Mouse (Mus musculus): Measurements from ENCODE around the gene Gtf3c5.

Gtf3c5 gene

GRCm38 (mm10) chr2:28569903-28570302 lies 13.6 kb downstream of the Gtf3c5 start:
- no peak for DNase-seq (ENCODE audit: low spot score in 2 of 2)

GRCm38 (mm10) chr2:28566545-28566944 lies 17.0 kb downstream of the Gtf3c5 start:
- DNase-seq (ENCODE audit: low spot score in 2 of 2): no peak

GRCm38 (mm10) chr2:28564380-28564779 lies 19.2 kb downstream of the Gtf3c5 start:
- DNase-seq (ENCODE audit: low spot score in 2 of 2): no peak

- DNase-seq (ENCODE audit: low spot score in 2 of 2): no peak
Measured at GRCm38 (mm10) chr2:28563830-28564229, 19.7 kb downstream of the Gtf3c5 start.

GRCm38 (mm10) chr2:28563303-28563702 lies 20.2 kb downstream of the Gtf3c5 start, which contains the start of gene Cel:
Gene Cel (minus strand): TSS chr2:28563403.
- no peak for DNase-seq (ENCODE audit: low spot score in 2 of 2)

GRCm38 (mm10) chr2:28557452-28557851 lies 26.1 kb downstream of the Gtf3c5 start:
- no peak for DNase-seq (ENCODE audit: low spot score in 2 of 2)

- no peak for DNase-seq (ENCODE audit: low spot score in 2 of 2)
Measured at GRCm38 (mm10) chr2:28552301-28552700, 31.2 kb downstream of the Gtf3c5 start.

GRCm38 (mm10) chr2:28549157-28549556 lies 34.4 kb downstream of the Gtf3c5 start:
- DNase-seq (ENCODE audit: low spot score in 2 of 2): no peak

GRCm38 (mm10) chr2:28547237-28548172 lies 36.0 kb downstream of the Gtf3c5 start:
- peak; percentile 78 to 79 for DNase-seq (ENCODE audit: low spot score in 2 of 2)

- no peak for DNase-seq (ENCODE audit: low spot score in 2 of 2)
Measured at GRCm38 (mm10) chr2:28546560-28546959, 37.0 kb downstream of the Gtf3c5 start.

- no peak for DNase-seq (ENCODE audit: low spot score in 2 of 2)
Measured at GRCm38 (mm10) chr2:28545976-28546375, 37.6 kb downstream of the Gtf3c5 start.

- DNase-seq (ENCODE audit: low spot score in 2 of 2): no peak
Measured at GRCm38 (mm10) chr2:28543894-28544293, 39.7 kb downstream of the Gtf3c5 start.

GRCm38 (mm10) chr2:28540587-28541227 lies 42.8 kb downstream of the Gtf3c5 start:
- no peak for DNase-seq (ENCODE audit: low spot score in 2 of 2)

- DNase-seq (ENCODE audit: low spot score in 2 of 2): no peak
Measured at GRCm38 (mm10) chr2:28539949-28540348, 43.6 kb downstream of the Gtf3c5 start.

- peak in 1 of 2 experiments; percentile 44 for DNase-seq (ENCODE audit: low spot score in 2 of 2)
Measured at GRCm38 (mm10) chr2:28539206-28539605, 44.3 kb downstream of the Gtf3c5 start.

GRCm38 (mm10) chr2:28538817-28539128 lies 44.8 kb downstream of the Gtf3c5 start:
- DNase-seq (ENCODE audit: low spot score in 2 of 2): no peak

- no peak for DNase-seq (ENCODE audit: low spot score in 2 of 2)
Measured at GRCm38 (mm10) chr2:28537995-28538816, 45.3 kb downstream of the Gtf3c5 start.

GRCm38 (mm10) chr2:28537634-28537920 lies 46.0 kb downstream of the Gtf3c5 start:
- no peak for DNase-seq (ENCODE audit: low spot score in 2 of 2)

GRCm38 (mm10) chr2:28536766-28537633 lies 46.6 kb downstream of the Gtf3c5 start:
- no peak for DNase-seq (ENCODE audit: low spot score in 2 of 2)

- DNase-seq (ENCODE audit: low spot score in 2 of 2): no peak
Measured at GRCm38 (mm10) chr2:28536166-28536565, 47.4 kb downstream of the Gtf3c5 start.

GRCm38 (mm10) chr2:28535650-28536049 lies 47.9 kb downstream of the Gtf3c5 start:
- no peak for DNase-seq (ENCODE audit: low spot score in 2 of 2)

GRCm38 (mm10) chr2:28535263-28535540 lies 48.3 kb downstream of the Gtf3c5 start:
- no peak for DNase-seq (ENCODE audit: low spot score in 2 of 2)

Data from frontal cortex, postnatal 25 days (tissue).